Mouse (Mus musculus) urinary bladder, postnatal 36 days (tissue): ENCODE data around the gene Ptgir.

Experiments used
- DNase-seq, 2 experiments: peaks; one replicate each; pipeline ENCODE4 v3.0.0; 2022; ENCODE audit warnings: low spot score in 2 of 2, mixed read lengths in 1 of 2

Gene Ptgir

DNA sequence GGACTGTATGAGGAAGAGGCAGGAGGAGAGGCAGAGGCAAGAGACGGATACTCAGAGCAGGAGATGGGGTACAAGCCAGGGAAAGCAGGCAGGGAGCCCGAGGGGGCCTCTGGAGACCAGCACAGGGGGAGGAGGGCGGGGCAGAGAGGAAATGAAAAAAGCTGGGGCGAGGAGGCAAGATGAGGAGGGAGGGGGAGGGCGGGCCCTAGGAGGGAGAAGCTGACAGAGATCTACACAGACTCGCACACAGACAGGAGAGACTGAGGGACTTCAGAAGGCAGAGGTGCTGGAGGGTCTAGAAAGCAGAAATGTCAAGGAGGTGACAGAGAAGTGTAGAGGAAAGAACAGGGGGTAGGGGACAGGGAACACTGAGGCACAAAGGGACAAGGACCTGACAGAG is at the start of gene Ptgir:
Gene Ptgir, plus strand, starts transcription at position 210 of the 400 bp plus-strand sequence.
- DNase-seq: peak in 1 of 2 experiments; percentile 65

DNA sequence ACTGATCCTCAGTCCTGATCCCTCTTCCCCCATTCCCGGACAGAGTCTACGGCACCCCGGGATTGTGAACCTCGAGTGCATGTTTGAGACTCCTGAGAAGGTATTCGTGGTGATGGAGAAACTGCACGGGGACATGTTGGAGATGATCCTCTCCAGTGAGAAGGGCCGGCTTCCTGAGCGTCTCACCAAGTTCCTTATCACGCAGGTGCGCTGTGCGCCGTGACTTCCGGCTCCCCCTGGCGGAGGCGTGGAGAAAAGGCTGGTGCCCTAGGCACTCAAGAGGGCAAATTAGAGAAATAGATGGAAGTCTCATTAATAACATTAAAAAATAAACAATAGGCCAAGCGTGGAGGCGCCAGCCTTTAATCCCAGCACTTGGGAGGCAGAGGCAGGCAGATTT is 48.0 kb upstream of the Ptgir start:
- peak in 1 of 2 experiments; percentile 38 for DNase-seq

DNA sequence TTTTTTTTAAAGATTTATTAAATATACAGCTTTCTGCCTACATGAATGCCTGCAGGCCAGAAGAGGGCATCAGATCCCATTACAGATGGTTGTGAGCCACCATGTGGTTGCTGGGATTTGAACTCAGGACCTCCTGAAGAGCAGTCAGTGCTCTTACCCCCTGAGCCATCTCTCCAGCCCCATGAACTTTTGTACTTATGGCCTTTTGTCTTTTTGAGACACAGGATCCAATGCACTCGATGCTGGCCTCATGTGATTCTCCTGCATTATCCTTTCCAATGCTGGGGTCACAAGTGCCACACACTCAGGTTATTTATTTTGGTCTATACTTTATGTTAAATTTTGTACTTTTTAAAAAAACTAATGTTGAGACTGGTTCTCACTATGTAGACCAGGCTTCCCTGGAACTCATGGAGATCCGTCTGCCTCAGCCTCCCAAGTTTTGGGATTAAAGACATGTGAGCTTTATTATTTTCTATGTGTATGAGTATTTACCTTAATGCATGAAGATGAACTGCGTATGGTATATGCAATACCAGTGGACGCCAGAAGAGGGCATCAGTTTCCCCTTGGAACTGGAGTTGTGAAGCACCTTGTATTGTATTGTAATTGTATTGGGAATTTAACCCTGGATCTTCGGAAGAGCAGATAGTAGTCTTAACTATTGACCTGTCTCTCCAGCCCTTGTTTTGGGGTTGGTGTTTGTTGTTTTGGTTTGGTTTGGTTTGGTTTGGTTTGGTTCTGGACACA is 46.2 kb upstream of the Ptgir start:
- peak in 1 of 2 experiments; percentile 33 for DNase-seq

DNA sequence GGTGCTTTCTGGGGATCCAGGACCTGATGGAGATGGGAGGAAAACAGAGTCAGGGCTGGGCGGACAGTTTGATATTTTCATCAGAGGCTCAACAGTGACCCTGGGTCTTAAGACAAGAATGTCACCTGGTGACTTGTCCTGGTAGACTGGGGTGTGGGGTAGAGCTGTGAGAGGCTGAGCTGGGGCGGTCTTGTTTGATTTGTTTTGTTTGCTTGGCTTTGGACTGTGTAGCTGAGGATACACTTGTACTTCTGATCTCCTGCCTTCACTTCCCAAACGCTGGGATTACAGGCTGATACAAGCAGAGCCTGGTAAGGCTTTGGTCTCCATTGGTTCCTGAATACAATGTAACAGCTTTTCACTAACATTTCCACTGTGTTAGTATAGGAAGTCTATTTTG is 38.8 kb upstream of the Ptgir start:
- no peak for DNase-seq

DNA sequence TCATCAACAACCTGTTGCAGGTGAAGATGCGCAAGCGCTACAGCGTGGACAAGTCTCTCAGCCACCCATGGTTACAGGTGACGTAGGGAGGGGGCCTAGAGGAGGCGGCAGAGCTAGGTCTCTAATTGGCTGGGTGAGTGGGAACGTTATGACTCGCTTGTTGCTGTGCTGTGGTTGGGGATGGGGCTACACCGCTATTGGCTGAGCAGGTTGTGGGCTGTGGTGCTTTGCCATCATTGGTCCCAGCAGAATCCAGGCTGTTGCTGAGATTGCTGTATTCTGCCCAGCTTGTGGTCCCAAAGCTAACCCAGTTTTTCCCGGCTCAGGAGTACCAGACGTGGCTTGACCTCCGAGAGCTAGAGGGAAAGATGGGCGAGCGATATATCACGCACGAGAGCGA is 36.8 kb upstream of the Ptgir start:
- DNase-seq: no peak

DNA sequence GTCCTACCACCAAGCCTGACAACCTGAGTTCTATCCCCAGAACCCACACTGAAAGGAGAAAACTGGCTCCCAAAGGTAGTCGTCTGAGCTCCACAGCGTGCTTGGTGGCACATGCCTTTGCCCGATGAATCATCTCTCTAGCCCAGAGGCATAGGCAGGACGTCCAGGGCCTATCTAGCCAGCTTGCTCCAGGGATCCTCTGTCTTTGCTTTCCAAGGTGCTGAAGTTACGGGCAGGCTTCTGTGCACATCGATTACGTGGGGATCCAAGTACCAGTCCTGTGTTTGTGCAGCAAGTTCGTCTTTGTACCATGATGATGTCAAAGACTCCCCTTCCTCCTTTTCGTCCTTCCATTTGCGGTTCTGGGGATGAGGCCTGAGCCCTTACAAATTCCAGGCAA is 34.7 kb upstream of the Ptgir start:
- no peak for DNase-seq

DNA sequence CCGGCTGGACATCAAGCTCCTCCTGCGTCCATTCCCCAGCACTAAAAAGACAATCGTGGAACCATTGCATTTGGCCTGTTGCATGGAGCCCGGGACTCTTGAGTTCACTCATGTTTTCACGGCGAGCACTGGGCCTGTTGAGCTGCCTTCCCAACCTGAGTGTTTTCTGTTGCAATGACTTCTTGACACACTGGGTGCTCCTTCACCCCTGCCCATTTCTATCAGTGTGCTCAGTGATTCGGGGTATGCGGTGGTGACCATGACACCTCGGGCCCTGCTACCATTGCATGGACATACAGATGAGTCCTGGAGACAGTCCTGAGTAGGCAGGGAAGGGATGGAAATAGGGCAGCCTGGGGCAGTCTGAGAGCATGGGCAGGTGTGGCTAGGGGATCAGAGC is 33.8 kb upstream of the Ptgir start:
- DNase-seq: no peak

DNA sequence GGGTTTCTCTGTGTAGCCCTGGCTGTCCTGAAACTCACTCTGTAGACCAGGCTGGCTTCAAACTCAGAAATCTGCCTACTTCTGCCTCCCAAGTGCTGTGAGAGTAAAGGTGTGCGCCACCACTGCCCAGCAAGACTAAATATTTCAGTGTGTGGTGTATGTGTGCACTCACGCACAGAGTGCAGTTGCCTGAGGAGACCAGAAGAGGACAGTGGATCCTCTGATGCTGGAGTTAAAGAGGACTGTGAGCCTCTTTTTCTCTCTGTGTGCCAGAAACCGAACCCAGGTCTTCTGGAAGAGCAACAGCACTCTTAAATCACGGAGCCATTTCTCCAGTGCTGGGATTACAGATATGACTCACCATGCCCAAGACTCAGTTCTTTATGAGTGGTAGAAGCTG is 32.9 kb upstream of the Ptgir start:
- DNase-seq: no peak

DNA sequence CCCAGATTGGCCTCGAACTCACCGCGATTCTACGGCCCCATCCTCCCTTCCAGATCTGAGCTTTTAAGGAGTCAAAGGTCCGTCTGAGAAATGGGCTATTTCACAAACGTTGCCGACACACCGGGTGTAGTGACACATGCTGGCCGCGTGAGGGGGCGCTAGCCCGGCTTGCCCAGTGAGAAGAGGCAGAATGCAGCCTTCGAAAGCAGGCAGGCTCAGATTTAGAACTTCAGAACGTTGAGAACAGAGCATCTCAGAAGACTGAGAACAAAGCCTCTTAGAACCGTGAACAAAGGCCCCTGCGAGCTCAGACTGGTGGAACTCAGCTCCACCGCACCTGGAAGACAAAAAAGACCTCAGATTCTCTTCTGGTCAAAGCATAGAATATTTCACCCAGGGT is 32.1 kb upstream of the Ptgir start:
- DNase-seq: peak; percentile 61 to 81

DNA sequence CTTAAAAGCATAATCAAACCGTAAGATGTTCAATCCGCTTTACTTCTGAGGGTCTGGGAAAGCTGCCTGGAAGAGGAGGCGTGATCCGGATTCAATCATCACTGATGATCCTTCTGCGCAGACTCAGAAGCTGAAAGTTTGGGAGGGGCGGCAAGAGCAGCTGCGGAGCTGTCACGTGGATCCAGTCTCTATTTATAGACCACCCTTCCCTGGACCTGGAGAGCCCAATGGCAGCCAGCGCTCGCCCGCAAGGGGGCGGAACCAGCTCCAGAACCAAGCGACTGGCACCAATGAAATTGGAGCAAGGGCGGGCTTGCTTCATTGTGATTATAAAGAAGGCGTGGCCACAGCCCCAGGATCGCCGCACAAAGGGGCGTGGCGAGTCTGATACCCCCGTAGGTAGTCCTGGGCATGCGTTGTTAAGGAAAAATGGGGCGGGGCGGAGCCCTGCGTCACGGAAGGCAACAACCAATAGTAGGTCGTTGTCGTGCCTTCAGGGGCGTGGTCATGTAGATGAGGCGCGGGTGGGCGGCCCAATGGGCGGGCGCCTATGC is 31.5 kb upstream of the Ptgir start:
- DNase-seq: peak; percentile 99 to 100

DNA sequence AGATGAGACGGTGACA is 31.2 kb upstream of the Ptgir start, which contains the start of gene Dact3:
Gene Dact3, plus strand, starts transcription at position 8 of the 16 bp plus-strand sequence.
- no peak for DNase-seq

DNA sequence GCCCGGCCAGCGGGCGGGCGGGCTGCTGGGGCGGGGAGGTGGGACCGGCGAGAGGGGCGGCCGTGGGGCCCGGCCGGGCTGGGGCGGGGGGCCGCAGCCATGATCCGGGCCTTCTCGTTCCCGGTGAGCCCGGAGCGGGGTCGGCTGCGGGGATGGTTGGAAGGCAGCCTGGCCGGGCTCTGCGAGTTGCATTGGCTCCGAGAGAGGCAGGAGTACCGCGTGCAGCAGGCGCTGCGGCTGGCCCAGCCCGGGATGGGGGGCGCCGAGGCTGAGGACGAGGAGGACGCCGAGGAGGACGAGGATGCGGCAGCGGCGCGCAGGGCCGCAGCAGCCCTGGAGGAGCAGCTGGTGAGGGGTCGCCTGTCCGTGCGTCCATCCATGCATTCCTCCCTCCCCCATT is 31.0 kb upstream of the Ptgir start:
- DNase-seq: no peak

DNA sequence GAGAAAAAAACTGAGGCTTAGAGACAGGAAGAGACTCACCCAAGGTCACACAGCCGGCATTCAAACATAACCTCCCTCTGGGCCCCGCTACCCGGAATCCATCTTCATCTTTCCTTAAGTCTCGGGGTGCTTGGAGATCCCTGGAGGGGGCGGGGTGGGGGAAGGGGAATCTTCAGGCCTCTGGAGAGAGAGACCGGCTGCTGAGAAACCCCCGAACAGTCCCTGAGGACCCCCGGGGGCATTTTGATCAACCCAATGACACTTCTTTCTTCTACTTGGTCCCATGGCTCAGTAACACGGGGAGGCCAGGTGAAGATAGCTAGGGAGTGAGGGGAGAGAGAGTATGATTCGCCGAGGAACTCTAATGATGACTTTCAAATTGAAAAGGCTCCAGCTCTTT is 30.3 kb upstream of the Ptgir start:
- DNase-seq: no peak

DNA sequence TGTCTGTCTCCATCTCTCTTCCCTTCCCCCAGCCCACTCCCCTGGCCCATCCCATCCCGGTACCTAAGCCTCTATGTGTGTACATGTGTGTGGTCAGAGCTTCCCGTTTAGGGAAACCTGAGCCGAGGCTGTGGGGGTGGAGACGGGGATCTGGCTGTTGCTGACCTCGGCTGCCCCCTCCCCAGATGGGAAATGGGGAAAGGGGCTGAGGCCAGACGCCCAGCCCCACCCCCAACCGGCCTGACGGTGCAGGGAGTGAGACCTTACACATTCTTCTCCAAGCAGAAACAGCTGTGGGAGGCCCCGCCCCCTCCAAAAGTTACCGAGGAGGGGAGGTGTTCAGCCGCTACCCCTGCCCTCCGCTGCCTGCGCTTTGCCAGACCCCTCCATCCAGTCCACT is 29.7 kb upstream of the Ptgir start:
- no peak for DNase-seq

DNA sequence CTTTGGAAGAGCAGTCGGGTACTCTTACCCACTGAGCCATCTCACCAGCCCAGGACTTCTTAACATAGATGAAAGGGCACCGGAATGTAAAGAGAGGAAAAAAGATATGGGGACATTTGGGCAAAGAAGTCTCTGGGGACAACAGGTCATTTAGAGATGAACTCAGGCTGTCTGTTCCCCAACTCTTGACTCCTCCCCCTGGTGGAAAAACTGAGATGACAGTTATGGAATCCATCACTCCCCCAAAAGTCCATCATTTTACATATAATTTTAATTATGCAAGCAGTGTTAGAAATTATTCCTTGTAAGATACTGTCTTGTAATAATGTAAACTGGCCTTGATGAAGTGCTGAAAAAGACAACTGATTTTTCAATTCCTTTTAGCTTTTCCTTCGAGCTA is 28.6 kb upstream of the Ptgir start:
- no peak for DNase-seq

DNA sequence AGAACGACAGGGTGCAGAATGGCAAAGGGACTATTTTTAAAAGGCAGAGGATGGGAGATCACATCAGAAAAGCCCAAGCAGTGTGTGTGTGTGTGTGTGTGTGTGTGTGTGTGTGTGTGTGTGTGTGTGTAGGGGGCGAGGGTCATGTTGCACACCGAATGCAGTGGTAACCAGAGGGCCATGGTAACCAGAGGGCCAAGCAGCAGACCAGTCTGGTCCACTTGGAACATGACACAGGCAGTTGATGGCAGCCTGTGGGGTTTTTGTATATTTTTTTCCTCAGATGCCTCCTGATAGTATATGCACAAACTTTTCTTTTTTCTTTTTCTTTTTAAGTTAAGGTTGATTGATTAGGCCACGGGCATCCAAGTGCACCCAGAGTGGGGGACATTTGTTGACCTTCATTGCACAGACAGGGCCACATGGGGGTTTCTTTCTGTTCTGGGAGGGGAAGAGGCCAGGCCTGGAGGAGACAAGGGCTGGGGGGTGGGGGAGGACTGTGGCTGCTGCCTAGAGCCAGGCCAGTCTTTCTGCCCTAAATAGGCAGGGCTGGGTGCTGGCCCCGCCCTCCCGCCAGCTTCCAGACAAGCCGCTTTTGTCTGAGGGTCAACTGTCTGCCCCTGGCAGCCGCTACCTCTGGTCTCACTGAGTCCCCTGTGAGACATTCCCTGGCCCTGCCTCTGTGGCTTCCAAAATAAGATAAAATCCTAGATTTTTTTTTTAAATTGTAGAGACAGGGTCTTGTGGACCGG is 26.3 kb upstream of the Ptgir start:
- DNase-seq: no peak

DNA sequence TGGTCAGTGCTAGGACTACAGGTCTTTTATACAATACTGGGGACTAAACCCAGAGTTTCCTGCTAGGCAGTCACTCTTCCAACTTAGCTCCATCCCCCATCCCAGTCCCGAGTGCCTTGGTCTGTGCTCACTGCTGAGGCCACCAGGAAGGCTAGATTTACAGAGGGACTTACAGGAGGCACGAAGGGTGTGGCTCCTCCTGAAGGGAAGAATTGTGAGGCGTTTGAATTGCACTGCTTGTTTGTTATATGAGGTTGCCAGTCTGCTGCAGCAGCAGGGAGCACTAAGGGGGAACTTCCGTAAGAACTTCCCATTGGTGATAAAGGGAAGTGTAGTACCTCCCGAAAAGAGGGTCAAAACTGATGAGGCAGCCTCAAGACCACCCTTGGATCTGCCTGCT is 25.7 kb upstream of the Ptgir start:
- no peak for DNase-seq

DNA sequence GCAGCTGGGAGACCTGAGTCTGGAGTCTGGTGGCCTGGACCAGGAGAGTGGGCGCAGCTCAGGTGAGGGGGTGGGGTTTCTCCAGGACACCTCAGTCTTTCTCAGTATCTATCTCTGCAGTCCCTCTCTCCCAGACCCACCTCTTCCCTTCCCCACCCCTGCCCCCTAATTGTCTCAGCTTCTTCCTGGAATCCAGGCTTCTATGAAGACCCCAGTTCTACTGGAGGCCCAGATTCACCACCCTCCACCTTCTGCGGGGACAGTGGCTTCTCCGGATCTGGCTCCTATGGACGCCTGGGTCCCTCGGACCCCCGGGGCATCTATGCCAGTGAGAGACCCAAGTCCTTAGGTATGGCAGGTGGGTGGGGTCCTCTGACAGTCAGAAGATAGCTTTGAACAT is 23.1 kb upstream of the Ptgir start:
- DNase-seq: no peak

DNA sequence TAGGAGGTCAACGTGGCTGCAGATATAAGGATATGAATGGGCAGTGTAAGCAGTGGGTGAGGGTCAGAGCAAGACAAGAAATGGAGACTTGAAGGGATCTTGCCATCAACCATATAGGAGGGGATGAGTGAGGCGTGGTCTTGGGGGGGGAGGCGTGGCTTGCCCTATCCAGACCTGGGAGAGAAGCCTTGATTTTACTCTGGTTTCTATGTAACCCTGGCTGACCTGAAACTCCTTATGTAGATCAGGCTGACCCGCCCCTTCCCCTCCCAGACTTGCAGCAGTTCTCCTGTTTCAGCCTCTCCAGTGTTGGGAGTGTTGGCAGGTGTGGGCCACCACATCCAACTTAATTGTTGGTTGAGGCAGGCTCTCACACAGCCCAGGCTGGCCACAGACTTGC is 22.0 kb upstream of the Ptgir start:
- DNase-seq: no peak

DNA sequence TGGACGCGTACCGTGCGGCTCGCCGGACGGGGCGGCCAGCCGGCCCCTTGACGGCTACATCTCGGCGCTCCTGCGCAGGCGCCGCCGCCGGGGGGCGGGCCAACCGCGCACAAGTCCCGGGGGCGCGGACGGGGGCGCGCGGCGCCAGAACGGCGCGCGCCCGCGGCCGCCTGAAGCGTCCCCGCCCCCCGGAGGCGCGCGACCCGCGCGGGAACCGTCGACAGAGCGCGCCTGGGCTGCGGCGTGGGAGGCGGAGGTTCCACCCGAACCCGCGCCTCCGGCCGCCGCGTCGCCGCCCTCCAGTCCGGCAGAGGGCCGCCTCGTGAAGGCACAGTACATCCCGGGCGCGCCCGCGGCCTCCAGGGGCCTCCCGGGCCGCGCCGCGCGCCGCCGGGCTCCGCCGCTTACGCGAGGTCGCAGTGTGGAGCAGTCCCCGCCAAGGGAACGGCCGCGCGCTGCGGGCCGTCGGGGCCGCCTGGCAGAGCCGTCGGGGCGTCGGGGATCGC is 21.0 kb upstream of the Ptgir start:
- DNase-seq: no peak

DNA sequence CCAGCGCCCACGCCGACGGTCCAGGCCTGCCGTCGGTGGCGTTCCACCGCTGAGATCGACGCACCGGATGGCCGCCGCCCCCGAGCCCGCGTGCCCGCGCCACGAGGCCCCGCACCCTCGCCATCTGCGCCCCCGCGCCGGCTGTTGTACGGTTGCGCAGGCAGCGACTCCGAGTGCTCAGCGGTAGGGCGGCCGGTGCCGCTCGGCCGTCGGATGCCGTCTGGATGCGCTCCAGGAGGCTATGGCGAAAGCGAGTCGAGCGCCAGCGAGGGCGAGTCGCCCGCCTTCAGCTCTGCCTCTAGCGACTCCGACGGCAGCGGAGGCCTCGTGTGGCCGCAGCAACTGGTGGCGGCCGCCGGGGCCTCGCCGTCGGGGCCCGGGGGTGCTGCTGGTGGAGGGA is 20.4 kb upstream of the Ptgir start:
- DNase-seq: no peak

DNA sequence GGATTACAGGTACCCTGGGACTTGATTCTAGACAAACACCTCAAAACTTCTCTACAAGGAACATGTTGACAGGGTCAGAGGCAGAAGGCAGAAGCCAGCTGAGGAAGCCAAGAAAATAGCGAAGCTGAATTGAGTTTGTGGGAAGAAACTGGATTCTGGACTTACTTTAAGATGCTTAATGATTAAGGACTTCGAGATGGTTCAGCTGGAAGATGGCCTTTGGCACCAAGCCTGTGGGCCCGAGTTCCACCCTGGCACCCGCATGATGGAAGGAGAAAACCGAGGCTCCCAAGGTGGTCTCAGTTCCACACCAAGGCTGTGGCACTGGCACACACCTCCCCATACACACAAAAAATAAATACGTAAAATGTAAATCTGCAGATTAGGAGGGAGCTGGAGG is 15.8 kb upstream of the Ptgir start:
- peak in 1 of 2 experiments; percentile 50 for DNase-seq

DNA sequence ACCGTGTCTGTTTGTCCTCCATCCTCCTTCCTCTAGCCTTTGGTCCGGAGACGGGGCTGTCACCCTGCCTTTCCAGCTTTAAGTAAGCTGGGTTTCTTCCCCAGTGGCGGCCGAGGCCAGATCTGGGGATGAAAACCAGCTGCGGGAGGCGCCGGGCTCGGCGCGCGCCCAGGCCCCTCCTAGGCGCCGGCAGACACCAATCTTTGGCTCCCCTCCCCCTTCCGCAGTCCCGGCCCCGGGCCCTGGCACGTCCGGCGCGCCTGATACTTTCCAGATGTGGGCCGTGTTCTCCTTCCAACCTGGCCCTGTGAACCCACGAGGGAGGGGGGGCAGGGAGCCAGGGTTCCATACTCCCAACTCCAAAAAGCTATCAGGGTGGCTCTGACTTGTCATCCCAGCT is 15.3 kb upstream of the Ptgir start:
- peak; percentile 60 to 82 for DNase-seq
